Mouse (Mus musculus) thymus, postnatal 4 days (tissue): ENCODE measurements around the gene Large2.

Source experiments
- DNase-seq: peaks from one replicate; pipeline ENCODE4 v3.0.0; 2021

Large2 gene

GRCm38 (mm10) chr2:92371971-92372690 is 2.5 kb downstream of the Large2 start:
- DNase-seq = no peak

- DNase-seq = peak; percentile 66
Observed at GRCm38 (mm10) chr2:92370821-92371805, 3.6 kb downstream of the Large2 start.

GRCm38 (mm10) chr2:92370375-92370774 is 4.3 kb downstream of the Large2 start:
- DNase-seq = no peak

DNA sequence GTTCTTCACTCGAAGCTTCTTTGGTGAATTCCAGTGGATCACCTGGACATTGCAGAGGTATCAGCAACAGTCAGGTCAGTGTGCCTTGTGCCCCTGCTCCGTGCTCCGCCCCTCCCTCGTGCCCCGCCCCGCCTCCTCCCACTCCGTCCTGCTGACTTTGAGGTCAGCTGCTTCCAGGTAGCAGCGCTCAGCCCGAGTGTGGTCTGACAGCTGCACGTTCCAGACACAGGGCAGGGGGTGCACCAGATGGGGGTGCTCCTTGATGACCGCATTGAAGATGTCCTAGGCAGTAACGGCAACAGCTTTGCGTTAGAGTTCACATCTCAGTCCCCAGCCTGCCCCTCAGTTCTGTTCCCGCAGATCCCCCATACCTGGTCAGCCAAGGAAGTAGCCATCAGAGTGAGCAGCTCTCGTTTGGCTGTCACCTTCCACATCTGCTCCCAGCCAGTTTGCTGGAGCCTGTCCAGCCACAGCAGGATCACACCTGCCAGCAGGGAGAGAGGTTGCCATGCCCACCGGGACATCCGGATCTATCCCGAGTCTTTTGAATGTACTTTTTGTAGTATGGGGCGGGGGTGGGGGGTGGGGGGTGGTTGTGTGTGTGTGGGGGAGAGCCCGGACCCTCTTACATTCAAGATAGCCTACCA is 7.2 kb downstream of the Large2 start:
- no peak for DNase-seq

GRCm38 (mm10) chr2:92365568-92365967 is 9.1 kb downstream of the Large2 start:
- no peak for DNase-seq

- DNase-seq = no peak
Observed at GRCm38 (mm10) chr2:92364086-92364485, 10.6 kb downstream of the Large2 start.

DNA sequence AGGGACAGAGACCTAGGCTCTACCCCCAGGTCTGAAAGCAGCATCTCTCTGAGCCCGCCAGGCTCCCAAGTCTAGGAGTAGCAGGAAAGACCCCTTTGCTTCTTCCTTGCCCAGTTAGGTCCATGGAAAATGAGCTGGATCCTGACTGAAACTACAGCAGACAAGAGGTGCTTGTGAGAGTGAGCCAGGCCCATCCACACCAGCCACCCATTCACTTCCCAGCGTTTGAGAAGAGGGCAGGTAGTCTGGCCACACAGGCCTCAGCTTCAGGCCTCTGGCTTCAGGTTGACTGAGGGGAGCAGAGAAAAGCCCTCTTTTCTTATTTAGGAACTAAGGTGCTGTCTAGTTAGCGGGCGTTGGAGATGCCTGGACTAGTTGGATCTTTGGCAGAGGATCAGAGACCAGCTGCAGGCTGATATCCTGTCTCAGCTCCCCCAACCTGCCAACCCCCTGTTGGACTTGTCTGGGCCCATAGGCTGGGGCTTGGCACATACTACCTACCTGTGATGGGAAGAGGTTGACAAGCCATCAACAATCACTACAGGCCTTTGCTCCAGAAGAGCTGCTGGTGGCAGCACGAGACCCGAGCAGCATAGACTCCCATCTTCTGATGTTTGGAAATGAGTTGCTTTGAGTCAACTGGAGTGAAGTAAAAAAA is 12.0 kb downstream of the Large2 start:
- no peak for DNase-seq

GRCm38 (mm10) chr2:92361795-92362194 is 12.9 kb downstream of the Large2 start:
- no peak for DNase-seq

GRCm38 (mm10) chr2:92360893-92361292 is 13.8 kb downstream of the Large2 start:
- no peak for DNase-seq

GRCm38 (mm10) chr2:92360186-92360823 is 14.4 kb downstream of the Large2 start:
- DNase-seq = no peak

DNA sequence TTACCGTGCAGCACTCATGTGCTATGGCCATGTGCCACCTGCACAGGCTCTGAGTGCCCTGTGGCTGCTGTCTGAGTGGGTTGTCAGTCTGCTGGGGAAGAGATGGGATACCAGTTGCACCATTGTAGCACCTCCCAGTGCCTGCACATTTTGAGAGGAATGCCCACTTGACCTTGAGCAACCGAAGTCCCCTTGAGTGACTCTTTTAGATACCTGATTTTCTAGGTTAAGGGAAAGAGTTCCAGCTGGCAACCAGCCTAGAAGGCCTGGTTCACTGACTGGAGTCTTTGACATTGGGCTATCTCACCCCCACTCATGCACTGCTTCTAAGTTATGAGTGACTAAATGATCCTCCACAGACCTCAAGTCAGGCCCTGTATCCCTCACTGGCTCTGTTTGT is 15.4 kb downstream of the Large2 start:
- DNase-seq = no peak

GRCm38 (mm10) chr2:92354224-92354623 is 20.4 kb downstream of the Large2 start:
- no peak for DNase-seq

DNA sequence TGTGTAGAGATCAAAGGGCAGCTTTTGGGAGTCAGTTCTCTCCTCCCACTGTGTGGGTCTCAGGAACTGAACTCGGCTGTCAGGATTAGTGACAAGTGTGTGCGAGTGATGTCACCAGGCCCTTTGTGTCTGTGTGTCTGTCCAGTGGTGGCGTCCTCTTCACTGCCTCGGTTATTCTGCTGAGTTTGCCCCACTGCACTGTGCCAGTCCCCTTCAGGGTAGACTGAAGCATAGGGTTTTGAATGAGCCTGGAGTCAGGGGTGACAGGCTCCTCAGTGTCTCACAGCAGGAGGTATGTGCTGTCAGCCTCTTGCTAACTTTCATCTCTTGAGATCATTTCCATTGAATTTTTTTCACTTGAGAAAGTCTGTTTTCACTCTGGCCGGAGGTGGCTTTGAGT is 21.3 kb downstream of the Large2 start:
- DNase-seq = no peak

DNA sequence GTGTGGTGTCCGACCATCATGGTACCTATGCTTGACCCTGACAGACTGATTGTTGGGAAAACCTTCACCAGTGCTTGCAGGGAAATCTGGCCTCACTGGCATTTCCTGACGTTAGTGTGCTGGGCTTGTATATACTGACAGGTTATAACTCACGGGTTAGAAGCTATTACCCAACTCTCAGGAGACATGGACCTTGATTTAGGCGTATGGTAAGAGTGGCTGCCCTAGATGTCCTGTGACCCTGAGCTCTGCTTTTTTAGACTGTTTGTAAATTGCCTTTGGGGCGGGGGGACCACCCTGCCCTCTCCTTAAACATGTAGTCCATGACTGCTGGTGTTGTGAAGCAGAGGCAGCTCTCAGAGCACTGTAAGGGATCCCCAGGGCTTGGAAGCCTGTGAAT is 24.0 kb downstream of the Large2 start:
- DNase-seq = no peak

GRCm38 (mm10) chr2:92349589-92350425 is 24.9 kb downstream of the Large2 start:
- no peak for DNase-seq

GRCm38 (mm10) chr2:92347191-92347590 is 27.5 kb downstream of the Large2 start:
- DNase-seq = no peak

DNA sequence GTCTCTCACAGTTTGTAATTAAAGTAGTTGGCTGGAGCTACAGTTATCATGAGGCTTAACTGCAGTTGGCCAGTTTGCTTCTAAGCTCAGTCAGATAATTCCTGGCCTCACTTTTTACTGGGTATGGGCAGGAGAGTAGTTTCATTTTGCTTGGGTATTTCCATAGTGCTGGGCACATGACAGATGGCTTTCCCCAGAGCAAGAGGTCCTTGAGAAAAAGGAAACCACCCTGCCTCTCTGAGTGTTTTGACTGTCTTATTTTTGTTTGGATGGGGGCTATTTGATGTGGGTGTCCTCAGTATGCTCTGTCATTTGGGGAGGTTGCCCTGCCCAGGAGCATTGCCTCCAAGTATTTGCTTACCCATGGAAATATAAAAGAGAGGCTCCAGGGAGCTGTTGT is 32.3 kb downstream of the Large2 start:
- DNase-seq = no peak

- DNase-seq = no peak
Observed at GRCm38 (mm10) chr2:92331871-92332270, 42.8 kb downstream of the Large2 start.

DNA sequence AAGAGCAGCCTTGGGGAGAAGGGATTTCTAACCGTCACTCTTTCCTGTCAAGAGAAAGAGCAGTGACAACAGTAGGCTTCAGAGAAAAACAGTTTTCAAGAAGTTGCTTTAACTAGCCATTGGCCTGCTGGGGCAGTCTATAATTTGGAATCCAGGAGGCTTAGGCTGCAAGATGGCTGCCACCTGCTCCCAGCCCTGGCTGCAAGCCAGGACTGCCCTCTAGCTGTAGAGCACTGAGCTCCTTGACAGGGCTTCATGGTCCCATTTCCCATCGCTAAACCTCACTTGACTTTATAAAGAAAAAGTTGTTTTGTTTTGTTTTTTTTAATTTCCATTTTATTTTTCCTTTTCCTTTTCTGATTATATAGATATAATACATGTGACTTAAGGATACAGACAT is 43.3 kb downstream of the Large2 start:
- peak; percentile 33 for DNase-seq

GRCm38 (mm10) chr2:92330840-92331239 is 43.8 kb downstream of the Large2 start:
- DNase-seq = peak; percentile 34

DNA sequence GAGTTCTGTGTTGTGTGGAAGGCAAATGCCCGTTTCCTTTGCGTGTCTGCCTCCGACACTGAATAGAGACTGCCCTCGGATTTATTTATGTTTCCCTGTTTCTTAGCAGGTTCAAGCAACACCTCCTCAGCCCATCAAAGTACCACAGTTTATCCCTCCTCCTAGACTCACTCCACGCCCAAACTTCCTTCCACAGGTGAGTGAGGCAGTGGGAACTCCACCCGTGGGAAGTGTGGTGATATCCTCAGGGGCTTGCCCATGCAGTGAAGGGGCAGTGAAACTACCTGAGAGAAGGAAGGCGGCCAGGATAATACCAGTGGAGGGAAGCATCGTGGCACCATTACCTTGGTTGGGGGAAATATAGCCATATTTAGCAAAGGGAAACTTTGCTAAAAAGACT is 46.5 kb downstream of the Large2 start:
- no peak for DNase-seq
